Mouse (Mus musculus) embryonic fibroblast, embryonic 13.5 days (primary cell): ENCODE measurements around the gene Ntng1. TPM values are rescaled to one million over a fixed set of nuclear protein-coding genes. Genes with fewer than 3 reads are reported as not detected.

Source experiments
- H3K27ac ChIP-seq: 2 replicates; pipeline ENCODE4 v1.5.1; 2012; ENCODE audit warnings: low read length, control low read depth, inconsistent platforms; ENCODE audit not compliant: insufficient read depth
- H3K4me1 ChIP-seq: 2 replicates; pipeline ENCODE4 v1.6.1; 2011; ENCODE audit warnings: low read length; ENCODE audit not compliant: control insufficient read depth, insufficient read depth
- H3K4me3 ChIP-seq: 2 replicates; pipeline ENCODE4 v1.5.1; 2011; ENCODE audit warnings: mild to moderate bottlenecking, control low read depth, low read length; ENCODE audit not compliant: insufficient read depth
- CTCF ChIP-seq: IDR thresholded peaks from 2 replicates; pipeline ENCODE4 v1.5.1; 2011; ENCODE audit warnings: mild to moderate bottlenecking, control low read depth, low read length, moderate library complexity, borderline replicate concordance; ENCODE audit not compliant: insufficient read depth
- POLR2A ChIP-seq: IDR thresholded peaks from 2 replicates; pipeline ENCODE4 v1.6.1; 2011; ENCODE audit warnings: low read depth, mild to moderate bottlenecking, control low read depth, low read length, moderate library complexity
- polyA plus RNA-seq: library from polyadenylated mRNA; stranded (reverse); fragments of >200 nt; gene quantifications from 2 replicates; pipeline ENCODE4 v1.2.4, GENCODE M21; 2011; ENCODE audit warnings: low read depth; ENCODE audit not compliant: missing spikeins, insufficient read length

The Ntng1 gene
- polyA plus RNA-seq, 1 experiment: 1.3 TPM

- no peaks in the 10 kb centered on the region for H3K4me1 ChIP-seq
Observed at GRCm38 (mm10) chr3:110055915-110056314, 87.9 kb downstream of the Ntng1 start.

GRCm38 (mm10) chr3:110055433-110055832 is 88.4 kb downstream of the Ntng1 start:
- TF ChIP-seq CTCF (no peak), POLR2A (no peak)
- H3K27ac ChIP-seq: no peak overlapping the region
- H3K4me3 ChIP-seq: no peak overlapping the region
- H3K4me1 ChIP-seq: no peaks in the 10 kb centered on the region

More at GRCm38 (mm10) chr3:110055915-110056314, 87.9 kb downstream of the Ntng1 start:
- no peak overlapping the region for H3K27ac ChIP-seq
- no peak overlapping the region for H3K4me3 ChIP-seq
- TF ChIP-seq POLR2A (no peak), CTCF (no peak)

GRCm38 (mm10) chr3:110054125-110054524 is 89.7 kb downstream of the Ntng1 start:
- H3K4me3 ChIP-seq: no peak overlapping the region
- H3K4me1 ChIP-seq: no peaks in the 10 kb centered on the region
- no peak for TF ChIP-seq POLR2A
- no peak for TF ChIP-seq CTCF
- no peak overlapping the region for H3K27ac ChIP-seq

DNA sequence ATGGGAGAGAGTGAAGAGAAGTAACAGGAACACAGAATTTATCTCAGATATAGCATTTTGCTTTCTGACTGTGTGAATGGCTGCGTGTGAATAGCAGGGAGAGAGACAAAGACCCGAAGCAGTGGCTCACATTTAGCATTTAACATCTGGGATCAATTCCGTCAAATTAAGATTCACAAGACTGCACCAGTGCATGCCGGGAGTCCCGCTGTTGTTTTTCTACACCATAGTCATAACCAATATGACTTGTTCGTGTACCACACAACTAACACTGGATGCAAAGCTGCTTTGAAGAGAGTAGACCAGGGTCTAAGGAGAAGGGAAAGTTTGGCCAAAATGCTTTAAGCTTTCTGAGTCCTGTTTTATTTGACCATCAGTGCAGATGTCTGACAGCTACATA is 95.7 kb downstream of the Ntng1 start:
- Histone ChIP-seq H3K4me1 (0 out of 2 replicates have a peak, but pooled peaks cover 2% of the 10 kb centered on the region), H3K27ac (peak overlapping the region; percentile 34; the same call in 1 of the 2 replicates), H3K4me3 (no peak overlapping the region)
- TF ChIP-seq POLR2A (no peak), CTCF (no peak)

GRCm38 (mm10) chr3:110046750-110047149 is 97.1 kb downstream of the Ntng1 start:
- Histone ChIP-seq H3K4me3 (no peak overlapping the region), H3K4me1 (0 out of 2 replicates have a peak, but pooled peaks cover 2% of the 10 kb centered on the region), H3K27ac (no peak overlapping the region)
- TF ChIP-seq POLR2A (no peak), CTCF (no peak)

DNA sequence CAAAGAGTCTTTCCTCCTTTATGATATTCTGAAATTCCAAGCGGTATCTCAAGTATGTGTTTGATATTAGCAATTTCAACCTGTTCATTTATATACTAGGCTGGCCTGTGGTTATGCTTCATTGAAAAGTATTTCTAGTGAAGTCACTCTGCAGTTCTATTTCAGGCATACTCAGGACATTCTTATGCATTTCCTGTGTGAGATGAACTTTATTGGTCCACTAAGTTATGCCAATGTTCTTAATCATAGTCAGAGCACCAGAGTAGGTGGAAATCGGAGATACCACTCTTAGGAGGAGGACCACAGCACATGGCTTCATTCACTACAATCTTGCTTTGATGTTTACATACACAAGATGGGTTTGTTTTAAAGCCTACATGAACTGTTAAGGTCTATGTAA is 99.6 kb downstream of the Ntng1 start:
- Histone ChIP-seq H3K4me1 (0 out of 2 replicates have a peak, but pooled peaks cover 2% of the 10 kb centered on the region), H3K27ac (peak overlapping the region; percentile 26; the same call in 1 of the 2 replicates), H3K4me3 (no peak overlapping the region)
- TF ChIP-seq CTCF (no peak), POLR2A (no peak)

- TF ChIP-seq POLR2A: no peak
- TF ChIP-seq CTCF: no peak
- Histone ChIP-seq H3K4me1 (0 out of 2 replicates have a peak, but pooled peaks cover 2% of the 10 kb centered on the region), H3K27ac (no peak overlapping the region), H3K4me3 (no peak overlapping the region)
Observed at GRCm38 (mm10) chr3:110043641-110044187, 100.1 kb downstream of the Ntng1 start.

DNA sequence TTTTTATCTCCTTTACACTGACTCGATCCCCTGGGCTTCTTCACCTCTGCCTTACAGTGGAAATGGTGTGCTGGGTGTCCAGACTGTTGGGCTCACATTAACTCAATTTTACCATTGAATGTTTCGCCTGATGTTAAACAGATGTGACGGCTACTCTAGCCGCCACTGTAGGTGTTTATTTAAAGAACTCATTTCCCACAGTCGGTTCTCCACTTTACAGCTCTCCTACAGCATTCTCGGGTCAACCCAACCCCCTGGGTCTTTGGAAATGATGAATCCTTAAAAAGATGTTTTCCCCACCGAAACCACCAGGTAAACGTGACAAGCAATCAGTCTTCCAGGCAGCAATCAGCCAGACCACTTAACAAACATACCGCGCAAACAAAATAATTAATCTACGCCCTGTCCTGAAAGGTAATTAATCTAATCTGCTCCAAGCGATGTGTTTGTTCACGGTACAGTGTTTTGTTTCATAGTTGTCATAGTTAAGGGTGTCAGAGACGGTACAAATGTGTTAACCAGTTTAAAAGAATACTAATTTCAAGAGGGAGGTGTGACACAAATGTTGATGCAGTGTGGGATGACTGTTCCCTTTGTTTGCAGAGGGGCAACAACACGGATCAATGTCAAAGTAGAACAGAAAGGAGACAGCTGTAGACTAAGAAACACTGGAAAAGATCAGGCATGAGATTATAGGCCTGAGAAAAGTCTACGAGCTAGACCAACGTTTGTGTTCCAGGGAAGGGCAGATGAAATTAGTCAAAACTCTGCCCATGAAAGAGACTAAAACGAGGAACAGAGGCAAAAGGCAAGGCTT is 120.8 kb downstream of the Ntng1 start:
- no peak overlapping the region for H3K27ac ChIP-seq
- H3K4me3 ChIP-seq: no peak overlapping the region
- H3K4me1 ChIP-seq: no peaks in the 10 kb centered on the region; the same call in 1 of the 2 replicates
- no peak for TF ChIP-seq POLR2A
- TF ChIP-seq CTCF: no peak

DNA sequence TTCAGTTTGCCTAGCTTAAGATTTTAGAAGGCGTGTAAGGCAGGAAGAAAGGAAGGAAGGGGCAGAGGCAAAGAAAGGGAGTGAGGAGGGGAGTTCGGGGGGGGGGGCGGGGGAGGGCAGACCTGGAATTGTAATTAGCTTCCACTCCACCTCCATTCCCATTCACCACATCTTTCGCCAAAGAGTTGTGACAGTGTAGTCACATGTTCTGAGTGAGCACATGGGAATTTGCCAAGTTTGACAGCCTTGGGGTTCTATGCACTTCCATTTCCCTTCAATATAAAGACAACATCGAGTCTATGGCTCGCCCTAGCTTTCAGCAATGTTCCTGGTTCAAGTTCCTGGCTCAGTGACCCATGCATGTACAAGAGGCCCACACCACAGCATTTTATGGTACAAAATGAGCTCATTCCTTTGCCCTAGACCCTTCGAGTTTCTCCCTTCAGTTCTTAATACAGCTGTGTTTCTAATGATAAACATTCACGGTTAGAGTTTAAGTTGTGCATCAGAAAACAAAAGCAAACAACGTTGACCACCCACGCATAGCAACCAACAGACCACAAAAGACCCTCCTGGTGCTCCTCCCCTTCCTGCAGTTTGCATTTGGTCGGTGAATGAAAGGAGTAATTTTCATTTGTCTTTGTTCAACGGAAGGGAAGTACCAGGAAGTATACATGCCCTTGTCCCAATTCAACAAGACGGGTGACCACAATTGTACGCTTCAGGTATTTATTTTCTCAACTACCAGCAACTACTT is 132.8 kb downstream of the Ntng1 start:
- Histone ChIP-seq H3K4me3 (no peak overlapping the region), H3K27ac (no peak overlapping the region), H3K4me1 (0 out of 2 replicates have a peak, but pooled peaks cover 2% of the 10 kb centered on the region)
- TF ChIP-seq CTCF (no peak), POLR2A (no peak)

DNA sequence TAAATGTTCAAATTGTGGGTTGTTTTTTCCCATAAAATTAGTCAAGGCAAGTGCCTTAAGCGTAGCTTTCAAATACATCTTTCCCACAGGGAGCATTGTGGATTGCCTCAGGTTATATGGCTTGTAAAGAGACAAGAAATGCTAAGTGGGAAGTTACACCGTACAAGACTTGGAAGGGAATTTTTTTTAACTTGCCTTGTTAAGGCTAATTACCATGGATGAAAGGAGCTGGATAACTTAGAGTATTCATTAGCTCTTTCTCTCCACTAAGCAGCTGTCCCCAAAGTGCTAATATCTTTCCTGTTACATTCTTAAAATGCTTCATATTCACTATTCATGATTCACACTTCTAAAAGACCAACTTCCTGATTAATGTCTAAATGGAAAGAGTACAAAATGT is 133.4 kb downstream of the Ntng1 start:
- H3K4me1 ChIP-seq: 0 out of 2 replicates have a peak, but pooled peaks cover 2% of the 10 kb centered on the region

More for the DNA sequence above, 133.4 kb downstream of the Ntng1 start:
- no peak overlapping the region for H3K4me3 ChIP-seq
- H3K27ac ChIP-seq: no peak overlapping the region
- TF ChIP-seq CTCF (no peak), POLR2A (no peak)
